Mouse (Mus musculus) heart, postnatal 0 days (tissue): Measurements from ENCODE around the gene Zfp148. TPM values are rescaled to one million over a fixed set of nuclear protein-coding genes. Genes with fewer than 3 reads are reported as not detected.
"Not testable (repeated sequence)": the region's sequence is repeated elsewhere in the genome, so short reads cannot be mapped to it uniquely, and the experiment has no call there.

ENCODE experiments used
- ATAC-seq: fragments of 200-750 bp; cut with Nextera tagmentation; 2 replicates; pipeline ENCODE4 v1.8.0; 2017; ENCODE audit warnings: low read depth, moderate number of reproducible peaks, moderate library complexity; ENCODE audit not compliant: insufficient read depth
- DNase-seq: peaks from one replicate; pipeline ENCODE4 v3.0.0-alpha.2; 2016; ENCODE audit warnings: low spot score
- H3K27ac ChIP-seq: fragments of 300-500 bp; sonication (generic); 2 replicates; pipeline ENCODE4 v1.5.1; 2014; ENCODE audit warnings: low read depth, mild to moderate bottlenecking
- H3K27me3 ChIP-seq: fragments of 300-500 bp; sonication (generic); 2 replicates; pipeline ENCODE4 v1.6.1; 2014; ENCODE audit warnings: low read length, mixed read lengths; ENCODE audit not compliant: control insufficient read depth, insufficient read depth
- H3K36me3 ChIP-seq: fragments of 300-500 bp; sonication (generic); replicated peaks from 2 replicates; pipeline ENCODE4 v1.6.1; 2014; ENCODE audit warnings: low read length, mixed read lengths; ENCODE audit not compliant: control insufficient read depth, insufficient read depth
- H3K4me1 ChIP-seq: fragments of 300-500 bp; sonication (generic); 2 replicates; pipeline ENCODE4 v1.6.1; 2014; ENCODE audit warnings: antibody characterized with exemption; ENCODE audit not compliant: control insufficient read depth, insufficient read depth
- H3K4me2 ChIP-seq: fragments of 300-500 bp; sonication (generic); 2 replicates; pipeline ENCODE4 v1.6.1; 2014; ENCODE audit warnings: low read depth, mild to moderate bottlenecking, low read length, moderate library complexity
- H3K4me3 ChIP-seq: fragments of 300-500 bp; sonication (generic); 2 replicates; pipeline ENCODE4 v1.5.1; 2014; ENCODE audit warnings: low read depth, low read length
- H3K9ac ChIP-seq: fragments of 300-500 bp; sonication (generic); replicated peaks from 2 replicates; pipeline ENCODE4 v1.6.1; 2014; ENCODE audit warnings: low read depth, low read length, mixed read lengths
- H3K9me3 ChIP-seq: fragments of 300-500 bp; sonication (generic); replicated peaks from 2 replicates; pipeline ENCODE4 v1.6.1; 2016; ENCODE audit warnings: low read length; ENCODE audit not compliant: control insufficient read depth
- CTCF ChIP-seq: IDR thresholded peaks from 2 replicates; pipeline ENCODE4 v1.5.1; 2016; ENCODE audit warnings: antibody characterized with exemption, control low read depth, low read depth
- EP300 ChIP-seq: IDR thresholded peaks from 2 replicates; pipeline ENCODE4 v1.6.1; 2016; ENCODE audit warnings: antibody characterized with exemption, low read depth
- WGBS: fragments of 180-500 bp; shearing (Covaris S2); extraction: QIAGEN DNeasy Blood & Tissue Kit; methylation state at CpG from one replicate; pipeline ENCODE4 v1.1.7; 2014; 5-methylcytosine and 5-hydroxymethylcytosine counted together
- polyA plus RNA-seq: library from polyadenylated mRNA; unstranded; fragments of >200 nt; fragmentation: Nextera tagmentation; extraction: Ambion mirVana; gene quantifications from 2 replicates; pipeline ENCODE4 v1.2.1, GENCODE M21; 2015
- total RNA-seq: library from RNA; depleted of rRNA; stranded (reverse); fragments of >200 nt; gene quantifications from 2 replicates; pipeline ENCODE4 v1.2.3, GENCODE M21; 2014; ENCODE audit warnings: low replicate concordance

Gene Zfp148
- total and polyA plus RNA-seq, 2 experiments from 2014 or later: 20.7 to 30.3 TPM

- H3K4me1 ChIP-seq: no peaks in the 10 kb centered on the region
- no peak for TF ChIP-seq EP300
- no peak overlapping the region for H3K4me2 ChIP-seq
- H3K4me3 ChIP-seq: no peak overlapping the region
- ATAC-seq (no peak), DNase-seq (no peak)
- H3K27ac ChIP-seq: no peak overlapping the region
- H3K27me3 ChIP-seq: no peaks in the 10 kb centered on the region
- no peaks in the 10 kb centered on the region for H3K9me3 ChIP-seq
- no peak overlapping the region for H3K9ac ChIP-seq
- peaks cover 39% of the 10 kb centered on the region for H3K36me3 ChIP-seq
Observed at GRCm38 (mm10) chr16:33479926-33480325, 99.3 kb downstream of the Zfp148 start.

GRCm38 (mm10) chr16:33481148-33481547 is 100.5 kb downstream of the Zfp148 start:
- DNase-seq: no peak
- TF ChIP-seq CTCF (peak; percentile 55), EP300 (no peak)
- H3K4me3 ChIP-seq: no peak overlapping the region
- no peak overlapping the region for H3K9ac ChIP-seq
- WGBS: 92% methylated on average over 2 of the region's 2 CpGs
- no peak for ATAC-seq
- H3K4me2 ChIP-seq: no peak overlapping the region
- no peaks in the 10 kb centered on the region for H3K9me3 ChIP-seq
- peaks cover 37% of the 10 kb centered on the region for H3K36me3 ChIP-seq
- H3K27ac ChIP-seq: no peak overlapping the region
- no peaks in the 10 kb centered on the region for H3K4me1 ChIP-seq
- H3K27me3 ChIP-seq: no peaks in the 10 kb centered on the region

- Histone ChIP-seq H3K36me3 (peaks cover 33% of the 10 kb centered on the region), H3K9ac (no peak overlapping the region), H3K4me2 (no peak overlapping the region), H3K27me3 (no peaks in the 10 kb centered on the region), H3K4me3 (no peak overlapping the region), H3K4me1 (no peaks in the 10 kb centered on the region), H3K27ac (no peak overlapping the region), H3K9me3 (no peaks in the 10 kb centered on the region)
- WGBS: 46% methylated on average over 3 of the region's 3 CpGs
- no peak for ATAC-seq
- TF ChIP-seq EP300 (no peak), CTCF (no peak)
- DNase-seq: no peak
Observed at GRCm38 (mm10) chr16:33482309-33482708, 101.7 kb downstream of the Zfp148 start.

GRCm38 (mm10) chr16:33487709-33488108 is 107.1 kb downstream of the Zfp148 start:
- Histone ChIP-seq H3K4me1 (no peaks in the 10 kb centered on the region), H3K9ac (no peak overlapping the region), H3K27me3 (no peaks in the 10 kb centered on the region), H3K36me3 (peaks cover 42% of the 10 kb centered on the region), H3K9me3 (no peaks in the 10 kb centered on the region), H3K27ac (no peak overlapping the region), H3K4me2 (no peak overlapping the region), H3K4me3 (no peak overlapping the region)
- DNase-seq: no peak
- TF ChIP-seq EP300 (no peak), CTCF (no peak)
- no peak for ATAC-seq
- WGBS: 80% methylated on average over 4 of the region's 4 CpGs

GRCm38 (mm10) chr16:33494374-33494773 is 113.7 kb downstream of the Zfp148 start:
- TF ChIP-seq EP300: no peak
- no peak for TF ChIP-seq CTCF
- ATAC-seq (no peak), DNase-seq (no peak)
- Histone ChIP-seq H3K27ac (no peak overlapping the region), H3K4me1 (no peaks in the 10 kb centered on the region), H3K9ac (no peak overlapping the region), H3K9me3 (no peaks in the 10 kb centered on the region), H3K27me3 (no peaks in the 10 kb centered on the region), H3K4me3 (no peak overlapping the region), H3K4me2 (no peak overlapping the region), H3K36me3 (peaks cover 43% of the 10 kb centered on the region)
- WGBS: 87% methylated on average over 4 of the region's 4 CpGs

GRCm38 (mm10) chr16:33508082-33508481 is 127.4 kb downstream of the Zfp148 start:
- Histone ChIP-seq H3K4me1 (no peaks in the 10 kb centered on the region), H3K27me3 (no peaks in the 10 kb centered on the region), H3K4me3 (no peak overlapping the region), H3K4me2 (no peak overlapping the region), H3K27ac (no peak overlapping the region), H3K9me3 (no peaks in the 10 kb centered on the region), H3K9ac (no peak overlapping the region), H3K36me3 (0 out of 2 replicates have a peak, but pooled peaks cover 4% of the 10 kb centered on the region)
- WGBS: 78% methylated on average over 4 of the region's 4 CpGs
- DNase-seq (no peak), ATAC-seq (no peak)
- TF ChIP-seq CTCF (no peak), EP300 (no peak)

GRCm38 (mm10) chr16:33509231-33509630 is 128.6 kb downstream of the Zfp148 start:
- not testable (repeated sequence) for H3K27ac ChIP-seq, H3K9ac ChIP-seq, H3K27me3 ChIP-seq, H3K36me3 ChIP-seq, DNase-seq, H3K4me2 ChIP-seq, H3K4me1 ChIP-seq, H3K4me3 ChIP-seq, ATAC-seq, H3K9me3 ChIP-seq
- WGBS: 85% methylated on average over 2 of the region's 2 CpGs

- not testable (repeated sequence) for DNase-seq, H3K27ac ChIP-seq, H3K36me3 ChIP-seq, H3K9ac ChIP-seq, H3K9me3 ChIP-seq, H3K4me2 ChIP-seq, H3K4me1 ChIP-seq, H3K27me3 ChIP-seq, H3K4me3 ChIP-seq, ATAC-seq
- 90% methylated on average over 4 of the region's 4 CpGs for WGBS
Observed at GRCm38 (mm10) chr16:33510856-33511255, 130.2 kb downstream of the Zfp148 start.
